Comparison of ENCODE assay signal across 10 mouse cellular contexts in the genomic region with DNA sequence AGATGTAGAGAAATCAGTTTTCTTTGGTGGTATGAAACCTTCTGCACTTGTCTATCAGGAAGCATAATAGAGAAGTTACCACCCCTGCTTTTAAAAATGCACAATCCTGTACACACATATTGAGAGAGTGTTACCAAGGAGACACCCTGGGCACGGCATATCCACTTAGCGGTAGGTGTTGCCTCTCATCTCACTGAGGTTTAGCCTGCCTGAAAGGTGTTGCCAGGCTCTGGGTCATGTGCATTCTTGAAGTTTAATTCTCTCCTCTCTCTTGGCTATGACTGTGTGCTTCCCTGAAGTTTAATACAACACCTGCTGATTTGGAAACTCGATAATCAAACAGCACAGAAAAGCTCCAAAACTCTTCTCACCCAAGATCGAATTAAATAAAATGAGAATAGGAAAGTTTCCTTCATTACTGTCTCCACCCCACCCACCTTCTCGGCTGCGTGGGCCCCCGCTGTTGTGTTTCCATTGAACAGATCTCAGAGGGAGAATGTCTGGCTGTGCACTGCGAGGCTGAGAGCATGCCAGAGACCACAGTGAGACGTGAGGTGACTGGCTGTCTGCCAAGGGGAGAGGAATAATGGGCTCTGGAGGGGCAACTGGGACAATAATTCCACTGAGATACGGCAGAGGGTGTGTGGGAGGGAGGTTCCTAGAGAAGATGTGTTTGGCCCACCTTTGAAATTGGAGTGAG. TPM values are rescaled to one million over a fixed set of nuclear protein-coding genes. Genes with fewer than 3 reads are reported as not detected.
DNase-seq lines count a peak whose midpoint lies in the region; ATAC-seq and TF ChIP-seq lines count a peak whose summit lies in the region.
"Had no signal": no experiment of that assay in that cellular context is flagged by ENCODE, and none has a peak within 500 bp of the region (broad histone marks: within the 10 kb centered on the region; RNA-seq: fewer than 3 reads in every experiment).

No protein-coding gene starts in this region.

- peaks cover 6% of the 10 kb centered on the region for H3K4me1 ChIP-seq in hindbrain, embryonic 14.5 days (replicated peaks; ENCODE audit: control insufficient read depth, insufficient read depth, low read length)
- H3K4me1 ChIP-seq in hindbrain, embryonic 13.5 days (replicated peaks), result peaks cover 22% of the 10 kb centered on the region
- no peaks in the 10 kb centered on the region for H3K4me1 ChIP-seq in stomach, embryonic 14.5 days (ENCODE audit: control insufficient read depth, insufficient read depth, low read length)
- no peaks in the 10 kb centered on the region for H3K4me1 ChIP-seq in stomach, postnatal 0 days (replicated peaks; ENCODE audit: control insufficient read depth, insufficient read depth)
- no peaks in the 10 kb centered on the region for H3K4me1 ChIP-seq in thymus, adult 2 months (replicated peaks; ENCODE audit: control insufficient read depth, insufficient read depth, low read length)
- H3K4me1 ChIP-seq: megakaryocyte, embryonic 14.5 days had no signal

- no peak for TF ChIP-seq CTCF in stomach, postnatal 0 days (IDR thresholded peaks at IDR 0.05; ENCODE audit: low read depth)
- TF ChIP-seq CTCF in thymus, adult 2 months (IDR thresholded peaks at IDR 0.05; ENCODE audit: borderline replicate concordance, control insufficient read depth, extremely low read depth, insufficient read depth, low read length, poor library complexity), result no peak

- no peak overlapping the region for H3K4me3 ChIP-seq in hindbrain, embryonic 14.5 days (replicated peaks; ENCODE audit: low read length)
- no peak overlapping the region for H3K4me3 ChIP-seq in hindbrain, embryonic 13.5 days
- no peak overlapping the region for H3K4me3 ChIP-seq in stomach, embryonic 14.5 days (ENCODE audit: low read depth, low read length)
- no peak overlapping the region for H3K4me3 ChIP-seq in stomach, postnatal 0 days (ENCODE audit: low read depth, low read length)
- H3K4me3 ChIP-seq in thymus, adult 2 months (ENCODE audit: control insufficient read depth, insufficient read depth, low read length), result no peak overlapping the region
- H3K4me3 ChIP-seq: megakaryocyte, embryonic 14.5 days had no signal

- WGBS in hindbrain, embryonic 14.5 days, result 48% methylated on average over 10 of the region's 10 CpGs
- WGBS in hindbrain, embryonic 13.5 days, result 48% methylated on average over 10 of the region's 10 CpGs
- WGBS in stomach, embryonic 14.5 days, result 44% methylated on average over 10 of the region's 10 CpGs
- 40% methylated on average over 10 of the region's 10 CpGs for WGBS in stomach, postnatal 0 days
- 74% methylated on average over 10 of the region's 10 CpGs for WGBS in thymus, adult 2 months

- H3K36me3 ChIP-seq in hindbrain, embryonic 14.5 days (replicated peaks; ENCODE audit: control insufficient read depth, insufficient read depth), result no peaks in the 10 kb centered on the region
- no peaks in the 10 kb centered on the region for H3K36me3 ChIP-seq in hindbrain, embryonic 13.5 days
- H3K36me3 ChIP-seq in stomach, embryonic 14.5 days (ENCODE audit: control insufficient read depth, insufficient read depth, low read length), result no peaks in the 10 kb centered on the region
- H3K36me3 ChIP-seq in stomach, postnatal 0 days (ENCODE audit: control insufficient read depth, insufficient read depth, low read length), result no peaks in the 10 kb centered on the region
- H3K36me3 ChIP-seq in thymus, adult 2 months (ENCODE audit: control insufficient read depth, insufficient read depth, low read length), result no peaks in the 10 kb centered on the region

- no peak for ATAC-seq in hindbrain, embryonic 14.5 days (ENCODE audit: low FRiP score)
- no peak for ATAC-seq in hindbrain, embryonic 13.5 days (ENCODE audit: low FRiP score)
- peak; percentile 33; the same call in 1 of the 2 replicates for ATAC-seq in stomach, embryonic 14.5 days (ENCODE audit: insufficient number of reproducible peaks, insufficient read depth, low FRiP score, low read depth)
- ATAC-seq in stomach, postnatal 0 days (ENCODE audit: low FRiP score, low TSS enrichment), result no peak

- peak; percentile 40 for DNase-seq in hindbrain, embryonic 14.5 days (ENCODE audit: low spot score)
- no peak for DNase-seq in stomach, postnatal 0 days (ENCODE audit: low spot score)
- DNase-seq in left cerebral cortex, postnatal 14 days (ENCODE audit: low spot score in 2 of 2), result peak; percentile 9 to 26
- no peak for DNase-seq in thymus, adult 2 months
- DNase-seq in cerebellum, adult 11-12 months, result no peak
- DNase-seq: kidney, postnatal 25 days had no signal

- no peak for TF ChIP-seq EP300 in stomach, postnatal 0 days (optimal IDR thresholded peaks at IDR 0.05)

- H3K9me3 ChIP-seq in hindbrain, embryonic 14.5 days (ENCODE audit: control insufficient read depth, low read length), result no peaks in the 10 kb centered on the region
- no peaks in the 10 kb centered on the region for H3K9me3 ChIP-seq in hindbrain, embryonic 13.5 days
- no peaks in the 10 kb centered on the region for H3K9me3 ChIP-seq in stomach, embryonic 14.5 days (ENCODE audit: control insufficient read depth, low read depth, low read length)
- no peaks in the 10 kb centered on the region for H3K9me3 ChIP-seq in stomach, postnatal 0 days (ENCODE audit: control insufficient read depth, low read length)

- H3K9ac ChIP-seq in hindbrain, embryonic 14.5 days, result no peak overlapping the region
- H3K9ac ChIP-seq in hindbrain, embryonic 13.5 days, result no peak overlapping the region
- H3K9ac ChIP-seq in stomach, embryonic 14.5 days (replicated peaks; ENCODE audit: low read depth, low read length), result no peak overlapping the region
- no peak overlapping the region for H3K9ac ChIP-seq in stomach, postnatal 0 days (ENCODE audit: low read length)

- intact Hi-C loops in left cerebral cortex, postnatal 14 days (cut with DNase I), result no loop called here

- no peak overlapping the region for H3K27ac ChIP-seq in hindbrain, embryonic 14.5 days
- no peak overlapping the region for H3K27ac ChIP-seq in hindbrain, embryonic 13.5 days
- no peak overlapping the region for H3K27ac ChIP-seq in stomach, embryonic 14.5 days (ENCODE audit: low read length)
- H3K27ac ChIP-seq in stomach, postnatal 0 days (replicated peaks), result no peak overlapping the region
- H3K27ac ChIP-seq in thymus, adult 2 months (ENCODE audit: control insufficient read depth, insufficient read depth, low read length), result no peak overlapping the region

- TF ChIP-seq POLR2A in thymus, adult 2 months (IDR thresholded peaks at IDR 0.05; ENCODE audit: control insufficient read depth, extremely low read depth, insufficient read depth, low read length, poor library complexity), result no peak

- no peak overlapping the region for H3K4me2 ChIP-seq in hindbrain, embryonic 14.5 days (replicated peaks)
- H3K4me2 ChIP-seq in hindbrain, embryonic 13.5 days, result no peak overlapping the region
- no peak overlapping the region for H3K4me2 ChIP-seq in stomach, embryonic 14.5 days (replicated peaks; ENCODE audit: low read depth, low read length)
- no peak overlapping the region for H3K4me2 ChIP-seq in stomach, postnatal 0 days (replicated peaks; ENCODE audit: low read depth)
- H3K4me2 ChIP-seq: liver, embryonic 11.5 days had no signal

- H3K27me3 ChIP-seq in hindbrain, embryonic 14.5 days (ENCODE audit: control insufficient read depth, insufficient read depth, low read length), result no peaks in the 10 kb centered on the region
- no peaks in the 10 kb centered on the region for H3K27me3 ChIP-seq in hindbrain, embryonic 13.5 days
- H3K27me3 ChIP-seq in stomach, embryonic 14.5 days (ENCODE audit: control insufficient read depth, insufficient read depth, low read length), result no peaks in the 10 kb centered on the region
- no peaks in the 10 kb centered on the region for H3K27me3 ChIP-seq in stomach, postnatal 0 days (ENCODE audit: control insufficient read depth, insufficient read depth, low read length)
- H3K27me3 ChIP-seq in thymus, adult 2 months (ENCODE audit: control insufficient read depth, insufficient read depth, low read length), result no peaks in the 10 kb centered on the region; the same call in 1 of the 2 replicates

RNA-seq across cellular contexts. Expression of gene Pcolce2, which starts 27.0 kb away (rescaled TPM):
- 2.6 and 2.7 TPM in 2 replicates for polyA plus RNA-seq in hindbrain, embryonic 14.5 days (2014; fragmentation: Nextera tagmentation; extraction: Ambion mirVana)
- 3.3 and 3.6 TPM in 2 replicates for polyA plus RNA-seq in hindbrain, embryonic 13.5 days (2015; fragmentation: Nextera tagmentation; extraction: Ambion mirVana)
- 0.98 and 1.3 TPM in 2 replicates for polyA plus RNA-seq in stomach, embryonic 14.5 days (2014; fragmentation: Nextera tagmentation; extraction: Ambion mirVana)
- 0.18 and 0.21 TPM in 2 replicates for polyA plus RNA-seq in stomach, postnatal 0 days (2015; fragmentation: Nextera tagmentation; extraction: Ambion mirVana)
- total RNA-seq in left cerebral cortex, postnatal 14 days (2021), result 1 to 10 TPM; 1.2 to 1.6 TPM
- polyA plus RNA-seq in thymus, adult 2 months (2012; rRNA removed), result 0.38 and 0.46 TPM in 2 replicates

Comparison
In these comparisons a context has a peak if more than half of its experiments do, and no peak if none do; other contexts are left out.
1. DNase-seq: peak in hindbrain, embryonic 14.5 days (single experiment) and left cerebral cortex, postnatal 14 days (2 of 2); none in stomach, postnatal 0 days (single experiment), thymus, adult 2 months (single experiment) and cerebellum, adult 11-12 months (single experiment).